Mouse (Mus musculus): Measurements from ENCODE around the gene Leo1.
"Not testable (repeated sequence)": the region's sequence is repeated elsewhere in the genome, so short reads cannot be mapped to it uniquely, and the experiment has no call there.

The Leo1 gene

DNA sequence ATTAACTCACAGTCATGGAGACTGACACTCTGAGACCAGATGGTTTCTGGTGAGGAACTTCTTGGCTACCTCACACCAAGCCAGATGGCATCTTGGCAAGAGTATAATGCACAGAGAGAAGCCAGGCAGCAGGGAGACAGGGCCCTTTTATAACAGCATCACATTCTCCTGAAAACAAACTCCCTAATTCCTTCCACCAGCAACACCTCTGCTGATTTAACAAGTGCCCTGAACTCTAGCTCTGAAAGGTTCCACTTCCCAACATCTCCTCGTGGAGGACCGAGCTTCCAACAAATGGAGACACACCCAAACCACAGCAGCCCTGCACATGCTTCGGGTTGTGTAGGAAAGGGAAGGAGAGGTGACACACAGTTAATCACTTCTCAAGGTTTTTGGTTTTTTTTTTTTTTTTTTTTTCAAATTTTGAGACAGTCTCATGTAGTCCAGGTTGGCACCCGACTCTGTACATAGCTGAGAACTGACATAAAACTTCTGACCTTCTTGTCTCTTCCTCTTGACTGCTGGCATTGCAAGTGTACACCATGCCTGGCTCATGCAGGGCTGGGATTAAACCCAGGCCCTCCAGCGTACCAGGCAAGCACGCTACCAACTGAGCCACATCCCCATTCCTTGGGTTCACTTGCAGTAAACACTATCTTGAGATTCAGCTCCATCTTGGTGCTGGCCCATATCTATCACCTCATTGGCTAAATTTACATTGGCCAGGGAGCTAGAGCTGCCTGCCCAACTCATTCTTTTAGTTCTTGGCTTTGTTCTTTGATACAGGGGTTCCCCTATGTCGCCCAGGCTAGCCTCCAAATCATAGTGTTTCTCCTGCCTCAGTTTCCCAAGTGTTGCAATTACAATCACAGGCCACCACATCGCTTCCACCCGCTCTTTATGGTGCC, 13.7 kb upstream of the Leo1 start:
- DNase-seq = no peak

DNA sequence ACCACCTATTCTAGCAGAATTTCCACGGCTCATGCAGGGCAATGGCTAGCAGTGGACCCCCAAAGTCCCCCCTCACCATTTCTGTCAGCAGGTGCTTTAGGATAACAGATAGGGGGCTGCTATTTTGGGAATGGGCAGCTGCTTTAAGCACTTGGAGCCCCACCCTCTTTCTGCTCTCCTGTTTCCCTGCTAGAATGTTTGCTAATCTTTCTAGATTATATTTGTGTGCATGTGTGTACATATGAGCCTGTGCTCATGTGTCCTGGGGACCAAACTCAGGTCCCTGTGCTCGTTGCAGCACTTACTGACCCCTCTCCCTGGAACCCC, 13.1 kb upstream of the Leo1 start:
- no peak for DNase-seq

DNA sequence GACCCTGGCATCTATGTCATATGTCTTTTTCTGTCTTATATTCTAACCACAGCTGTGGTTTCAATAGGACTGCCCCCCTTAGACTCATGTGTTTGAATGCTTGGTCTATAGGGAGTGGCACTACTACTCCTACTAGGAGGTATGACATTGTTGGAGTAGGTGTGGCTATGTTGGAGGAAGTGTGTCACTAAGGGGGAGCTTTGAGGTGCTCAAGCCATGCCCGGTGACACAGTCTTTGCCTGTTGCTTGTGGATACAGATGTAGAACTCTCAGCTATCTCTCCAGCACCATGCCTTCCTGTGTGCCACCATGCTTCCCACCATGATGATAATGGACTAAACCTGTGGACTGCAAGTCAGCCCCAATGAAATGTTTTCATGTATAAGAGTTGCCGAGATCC, 12.3 kb upstream of the Leo1 start:
- DNase-seq = no peak

DNA sequence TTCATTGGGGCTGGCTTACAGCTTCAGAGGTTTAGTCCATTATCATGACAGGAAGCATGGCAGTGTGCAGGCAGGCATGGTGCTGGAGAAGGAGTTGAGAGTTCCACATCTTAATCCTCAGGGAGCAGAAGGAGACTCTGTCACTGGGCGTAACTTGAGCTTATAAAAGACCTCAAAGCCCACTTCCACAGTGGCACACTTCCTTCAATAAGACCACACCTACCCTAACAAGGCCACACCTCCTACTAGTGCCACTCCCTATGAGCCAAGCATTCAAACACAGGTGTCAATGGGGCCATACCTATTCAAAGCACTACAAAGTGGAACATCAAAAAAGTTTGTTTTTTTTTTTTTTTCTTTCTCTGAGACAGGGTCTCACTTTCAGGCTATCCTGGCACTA, 11.7 kb upstream of the Leo1 start:
- DNase-seq = no peak

DNA sequence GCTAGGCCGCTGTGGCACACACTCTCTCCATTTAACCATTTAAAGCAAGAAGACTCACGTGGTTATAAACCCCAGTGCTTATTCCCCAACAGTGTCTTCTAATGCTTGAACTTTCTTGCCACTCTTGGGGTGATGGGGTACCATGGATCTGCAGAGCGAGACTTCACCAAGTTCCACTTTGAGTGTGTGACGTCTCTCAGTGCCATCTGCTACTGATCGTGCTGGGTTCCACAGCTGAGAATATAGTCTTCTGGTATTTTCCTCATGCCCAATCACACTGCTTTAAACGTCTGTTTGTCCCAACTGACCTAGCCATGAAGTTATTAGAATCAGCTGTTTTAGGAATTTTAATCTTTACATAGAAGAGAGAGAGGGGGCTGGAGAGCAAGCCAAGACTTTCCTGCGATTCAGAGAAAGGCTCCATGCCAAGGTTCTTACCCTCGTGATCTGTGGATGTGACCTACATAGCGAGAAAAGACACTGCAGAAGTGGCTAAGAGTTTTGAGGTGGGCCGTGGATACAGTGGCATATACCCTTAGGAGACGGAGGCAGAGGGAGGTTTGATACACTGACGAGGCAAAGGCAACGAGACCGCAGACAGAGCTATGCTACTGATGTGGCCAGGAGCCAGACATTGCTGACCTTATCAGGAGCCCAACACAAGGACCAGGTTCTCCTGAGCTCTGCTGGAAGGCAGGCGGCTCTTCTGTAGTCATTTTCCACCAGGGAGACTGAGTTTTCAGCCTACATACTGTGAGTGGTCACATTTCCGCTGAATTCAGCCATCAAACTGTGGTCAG, 10.3 kb upstream of the Leo1 start:
- no peak for DNase-seq

DNA sequence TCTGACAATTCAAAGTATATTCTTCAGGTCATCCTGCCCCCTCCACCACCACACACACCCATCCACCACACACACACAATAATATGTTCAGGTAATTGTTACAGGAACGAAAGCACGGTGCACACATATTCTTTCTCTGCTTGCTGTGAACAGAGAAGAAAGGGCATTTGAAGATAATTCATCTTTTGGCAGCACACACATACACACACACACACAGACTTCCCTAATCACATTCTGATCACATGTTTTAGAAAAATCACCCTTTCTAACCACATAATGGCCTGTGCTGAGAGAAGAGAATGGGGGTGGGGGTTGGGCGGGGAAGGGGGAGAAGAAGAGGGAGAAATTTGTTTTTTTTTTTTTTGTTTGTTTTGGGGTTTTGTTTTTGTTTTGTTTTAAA, 8.6 kb upstream of the Leo1 start:
- no peak for DNase-seq

DNA sequence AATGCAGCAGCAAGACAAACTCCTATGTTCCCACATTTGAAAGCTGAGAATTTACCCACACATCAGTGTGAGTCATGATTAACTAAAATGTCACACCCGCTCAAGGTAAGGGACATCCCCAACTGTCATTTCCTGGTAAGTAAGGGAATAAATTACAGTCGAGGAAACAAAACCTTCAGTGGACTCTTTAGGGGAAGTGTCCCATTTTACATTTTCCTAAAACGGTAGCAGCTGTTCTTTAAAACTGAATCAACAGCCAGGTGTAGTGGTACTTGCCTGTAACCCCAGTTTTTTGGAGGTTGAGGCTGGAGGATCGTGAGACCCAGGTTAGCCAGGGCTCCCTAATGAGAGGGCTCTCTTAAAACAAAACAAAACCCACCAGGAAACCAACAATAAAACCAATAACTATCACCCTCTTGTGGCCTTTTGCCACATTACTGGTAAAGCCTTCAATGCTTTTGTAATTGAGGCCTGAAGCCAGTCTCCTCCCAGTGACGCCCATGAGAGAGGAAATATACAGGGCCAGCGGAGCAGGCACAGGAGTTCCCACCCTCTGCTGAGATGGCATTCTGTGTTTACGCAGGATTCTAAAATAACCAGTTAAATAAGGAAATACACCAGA, 7.0 kb upstream of the Leo1 start:
- peak; percentile 72 to 73 for DNase-seq

DNA sequence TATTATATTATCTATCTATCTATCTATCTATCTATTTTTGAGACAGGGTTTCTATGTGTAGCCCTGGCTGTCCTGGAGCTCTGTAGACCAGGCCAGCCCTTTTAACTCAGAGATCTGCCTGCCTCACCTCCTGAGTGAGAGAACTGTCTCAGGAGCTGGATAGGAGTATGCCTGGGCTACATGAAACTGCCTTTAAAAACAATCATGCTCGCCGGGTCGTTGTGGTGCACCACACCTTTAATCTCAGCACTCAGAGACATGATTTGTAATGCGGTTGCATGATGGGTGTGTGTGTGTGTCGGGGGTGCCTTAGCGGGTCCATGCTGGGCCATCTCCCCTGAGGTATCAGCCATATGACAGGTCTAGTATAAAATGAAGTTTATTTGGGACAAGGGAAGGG, 6.5 kb upstream of the Leo1 start:
- DNase-seq = no peak

DNA sequence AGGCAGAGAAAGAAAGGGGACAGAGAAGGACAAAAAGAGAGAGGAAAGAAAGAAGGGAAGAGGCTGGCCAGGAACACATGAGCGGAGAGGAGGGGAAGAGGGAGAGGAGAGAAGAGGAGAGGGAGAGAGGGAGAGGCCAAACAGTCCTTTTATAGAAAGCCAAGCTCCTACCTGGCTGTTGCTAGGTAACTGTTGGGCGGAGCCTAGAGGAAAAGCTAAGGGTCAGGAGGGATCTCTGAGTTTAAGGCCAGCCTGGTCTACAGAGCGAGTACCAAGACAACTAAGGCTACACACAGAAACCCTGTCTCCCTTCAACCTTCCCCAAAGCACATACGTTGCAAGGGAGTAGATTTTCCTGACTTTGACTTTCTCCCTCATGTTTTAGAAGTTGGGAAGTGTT, 6.0 kb upstream of the Leo1 start:
- no peak for DNase-seq

DNA sequence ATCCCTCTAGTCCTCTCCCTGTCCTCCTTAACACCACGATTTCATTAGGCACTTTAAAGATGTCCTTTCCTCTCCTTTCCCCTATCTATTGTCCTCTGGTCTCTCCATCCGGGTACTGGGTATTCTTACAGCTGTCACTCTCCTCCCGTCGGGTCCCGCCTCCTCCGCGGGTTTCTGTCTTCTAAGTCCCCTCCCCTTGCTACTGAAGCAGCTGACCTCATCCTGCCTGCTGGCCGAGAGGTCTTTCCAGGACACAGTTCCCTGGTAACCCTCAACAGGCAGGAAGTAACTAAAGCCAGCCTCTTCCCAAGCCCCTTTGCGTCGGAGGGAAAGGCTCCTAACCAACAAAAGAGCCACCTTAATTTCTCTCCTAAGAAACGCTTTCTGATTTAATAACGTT, 5.4 kb upstream of the Leo1 start:
- DNase-seq = peak; percentile 54 to 55

DNA sequence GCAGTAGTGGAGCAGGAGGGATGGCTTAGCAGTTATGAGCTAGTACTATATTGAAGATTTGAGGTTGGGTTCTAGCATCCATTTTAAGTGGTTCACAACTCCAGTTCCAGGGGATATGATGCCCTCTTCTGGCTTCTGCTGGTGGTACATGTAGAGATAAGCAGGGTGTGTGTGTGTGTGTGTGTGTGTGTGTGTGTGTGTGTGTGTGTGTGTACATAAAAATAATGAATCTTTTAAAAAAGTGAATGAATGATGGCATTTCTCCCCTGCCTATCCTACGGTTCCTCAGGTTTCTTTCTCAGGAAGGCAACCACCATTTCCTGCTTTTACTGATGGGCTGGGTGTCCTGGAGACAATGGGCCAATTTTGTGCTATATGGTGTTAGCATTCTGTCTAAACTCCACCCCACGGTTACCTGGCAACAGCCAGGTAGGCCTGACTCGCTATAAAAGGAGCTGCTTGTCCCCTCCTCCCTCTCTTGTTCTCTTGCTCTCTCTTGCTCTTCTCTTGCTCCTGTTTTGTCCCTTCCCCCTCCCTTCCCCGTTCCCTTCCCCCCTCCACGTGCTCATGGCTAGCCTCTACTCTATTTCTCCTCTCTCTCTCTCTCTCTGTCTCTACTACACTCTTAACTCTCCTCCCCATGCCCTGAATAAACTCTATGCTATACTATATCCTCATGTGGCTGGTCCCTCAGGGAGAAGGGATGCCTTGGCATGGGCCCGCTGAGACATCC, 3.5 kb upstream of the Leo1 start:
- DNase-seq = peak; percentile 81 to 84

DNA sequence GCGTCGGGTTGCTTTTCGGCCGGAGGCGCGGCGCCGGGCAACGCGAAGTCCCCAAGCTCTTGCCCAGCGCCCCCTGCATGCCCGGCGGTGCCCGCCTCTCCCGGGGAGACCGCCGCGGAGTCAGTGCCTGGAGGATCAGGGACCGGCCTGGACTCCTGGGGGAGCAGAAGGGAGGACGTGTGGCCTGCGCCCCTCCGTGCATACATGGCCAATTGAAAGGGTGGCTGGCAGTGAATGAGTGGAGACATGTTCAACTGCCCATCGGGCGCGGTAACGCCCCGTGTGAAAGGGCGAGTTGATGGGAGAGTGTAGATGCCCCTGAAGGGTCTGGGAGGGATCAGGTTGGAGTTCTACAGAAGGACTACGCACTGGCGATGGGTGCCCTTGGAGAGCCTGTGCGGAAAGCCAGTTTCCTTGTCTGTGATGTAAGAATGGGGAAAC, 387 bp downstream of the Leo1 start:
- no peak for DNase-seq

DNA sequence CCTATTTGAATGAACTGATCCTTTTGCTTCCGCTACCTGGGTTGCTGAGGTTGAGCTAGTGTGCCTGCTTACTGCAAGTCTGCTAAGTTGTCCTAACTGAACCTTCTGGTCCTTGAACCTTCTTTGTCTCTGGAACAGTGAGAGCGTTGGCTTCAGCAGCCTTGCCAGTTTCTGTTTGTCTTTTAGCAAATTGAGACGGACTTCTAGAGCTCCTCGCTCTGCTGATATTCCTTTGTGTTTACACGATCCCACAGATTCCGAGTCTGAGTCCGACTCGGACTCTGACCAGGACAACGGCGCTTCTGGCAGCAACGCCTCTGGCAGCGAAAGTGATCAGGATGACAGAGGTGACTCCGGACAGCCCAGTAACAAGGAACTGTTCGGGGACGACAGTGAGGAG, 3.7 kb downstream of the Leo1 start:
- no peak for DNase-seq

DNA sequence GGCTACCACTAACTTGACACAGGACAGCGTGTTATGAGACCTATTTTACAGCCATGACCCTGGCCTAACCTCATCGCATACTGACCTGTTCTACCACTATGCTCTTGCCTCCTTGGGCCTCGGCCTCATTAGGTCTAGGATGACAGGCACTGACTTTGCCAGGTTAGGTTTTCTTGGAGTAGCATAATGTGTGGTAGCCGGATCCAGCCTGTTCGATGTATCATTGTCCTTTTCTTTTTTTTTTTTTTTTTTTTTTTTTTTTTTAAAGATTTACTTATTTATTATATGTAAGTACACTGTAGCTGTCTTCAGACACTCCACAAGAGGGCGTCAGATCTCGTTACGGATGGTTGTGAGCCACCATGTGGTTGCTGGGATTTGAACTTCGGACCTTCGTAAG, 5.2 kb downstream of the Leo1 start:
- DNase-seq = not testable (repeated sequence)

DNA sequence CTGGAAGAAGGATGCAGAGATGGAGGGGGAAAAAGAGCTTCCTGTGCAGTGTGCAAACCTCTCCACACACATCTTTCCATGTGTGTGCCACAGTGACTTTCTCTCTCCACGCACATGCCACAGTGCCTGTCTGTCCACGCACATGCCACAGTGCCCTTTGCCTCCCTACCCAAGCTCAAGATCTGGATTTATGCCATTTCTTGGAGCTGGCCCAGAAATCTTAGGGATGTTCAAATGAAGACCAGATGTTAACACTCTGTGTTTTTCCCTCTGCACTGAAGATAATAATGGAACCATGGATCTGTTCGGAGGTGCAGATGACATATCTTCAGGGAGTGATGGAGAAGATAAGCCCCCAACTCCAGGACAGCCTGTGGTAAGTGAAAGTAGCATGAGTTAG, 6.7 kb downstream of the Leo1 start:
- DNase-seq = no peak

DNA sequence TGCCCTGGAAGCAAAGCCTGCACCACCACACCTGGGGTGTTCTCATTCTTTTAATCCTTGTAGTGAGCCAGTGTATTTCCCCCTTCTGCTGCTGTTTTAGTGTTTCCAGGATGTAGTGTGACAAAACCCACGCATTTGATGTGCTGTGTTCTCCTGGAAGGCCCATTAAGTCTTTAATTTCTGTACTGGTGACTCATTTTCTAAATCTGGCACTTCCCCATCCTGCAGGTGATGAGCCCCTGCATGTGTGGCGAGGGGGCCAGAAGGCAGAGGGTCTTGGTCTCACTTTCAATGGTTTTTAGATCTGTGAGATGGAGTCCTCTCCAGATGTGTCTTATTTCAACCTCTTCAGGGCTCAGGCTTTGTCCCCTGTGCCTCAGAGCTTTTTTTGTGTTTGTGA, 12.7 kb downstream of the Leo1 start:
- no peak for DNase-seq

DNA sequence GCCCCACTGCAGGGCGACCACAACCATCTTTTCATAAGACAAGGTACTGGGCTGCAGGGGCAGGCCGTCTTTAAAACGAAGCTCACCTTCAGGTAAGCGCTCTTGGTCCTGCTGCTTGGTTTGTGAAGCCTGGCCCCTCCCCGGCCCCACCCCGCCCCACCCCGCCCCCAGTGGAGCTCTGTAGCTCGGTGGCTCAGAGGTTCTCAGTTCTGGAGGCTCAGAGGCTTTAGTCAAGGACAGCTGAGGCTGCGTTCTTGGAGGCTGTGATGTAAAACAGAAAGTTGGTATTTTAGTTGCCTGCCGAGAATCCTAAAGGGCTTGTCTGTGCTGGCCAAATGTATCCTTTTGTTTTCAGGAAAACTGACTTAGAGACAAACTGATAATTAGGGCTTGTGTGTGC, 14.4 kb downstream of the Leo1 start:
- DNase-seq = no peak

DNA sequence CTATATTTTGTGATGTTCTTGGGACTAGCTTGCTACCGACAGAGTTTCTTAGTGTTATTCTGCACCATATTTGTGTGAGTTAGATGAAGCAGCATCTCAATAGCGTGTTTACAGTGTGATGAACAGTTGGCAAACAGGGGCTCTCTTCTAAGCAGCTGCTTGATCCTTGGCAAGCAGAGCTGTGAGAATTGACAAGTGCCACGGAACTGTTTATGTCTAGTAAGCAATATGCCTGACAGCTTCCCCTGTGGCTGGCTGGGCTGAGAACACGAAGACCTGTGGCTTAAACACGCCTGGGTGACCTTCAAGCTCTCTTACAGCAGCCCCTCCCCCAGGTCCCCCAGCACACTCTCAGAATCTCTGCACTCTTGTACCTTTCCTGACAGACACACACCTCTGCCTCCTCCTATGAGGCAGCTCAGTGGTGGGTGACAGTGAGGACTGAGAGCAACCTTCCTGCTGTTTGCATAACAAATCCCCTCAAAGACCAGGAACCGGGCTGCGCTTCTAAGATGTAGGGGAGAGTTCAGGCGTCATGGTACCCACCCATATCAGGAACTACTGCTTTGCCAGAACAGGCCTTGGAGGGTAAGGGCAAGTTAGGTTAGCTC, 21.8 kb downstream of the Leo1 start:
- no peak for DNase-seq

DNA sequence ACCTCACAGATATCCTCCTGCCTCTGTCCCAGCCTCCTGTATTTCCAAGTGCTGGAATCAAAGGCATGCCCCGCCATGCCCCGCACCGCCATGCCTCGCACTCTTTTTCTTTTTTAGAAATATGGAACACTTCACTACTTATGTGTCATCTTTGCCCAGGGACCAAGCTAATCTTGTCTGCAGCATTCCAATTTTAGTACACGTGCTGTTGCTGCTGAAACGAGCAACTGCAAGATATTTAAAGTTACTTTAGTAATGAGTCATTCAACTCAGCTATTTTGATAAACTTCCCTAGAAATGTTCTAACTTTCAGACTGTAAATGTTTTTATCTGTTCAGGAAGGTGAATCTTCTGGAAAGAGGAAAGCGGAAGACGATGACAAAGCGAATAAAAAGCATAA, 24.5 kb downstream of the Leo1 start:
- no peak for DNase-seq

DNA sequence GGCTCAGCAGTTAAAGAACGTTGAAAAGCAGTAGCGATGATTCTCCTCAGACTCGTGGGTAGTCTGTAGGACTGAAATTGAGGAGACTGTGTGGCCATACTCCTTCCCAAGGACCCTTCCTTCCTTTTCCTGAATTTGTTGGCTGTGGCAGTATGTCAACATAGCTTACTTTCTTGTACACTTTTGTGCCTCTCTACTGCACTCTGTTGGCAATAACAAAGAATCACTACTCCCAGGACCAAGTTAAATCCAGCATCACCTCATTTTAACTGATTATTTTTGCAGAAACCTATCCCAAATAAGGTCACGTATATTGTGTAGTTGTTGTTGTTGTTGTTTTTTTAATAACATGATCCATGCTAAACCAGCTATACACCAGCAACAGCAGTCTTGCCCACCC, 25.3 kb downstream of the Leo1 start:
- DNase-seq = no peak

DNA sequence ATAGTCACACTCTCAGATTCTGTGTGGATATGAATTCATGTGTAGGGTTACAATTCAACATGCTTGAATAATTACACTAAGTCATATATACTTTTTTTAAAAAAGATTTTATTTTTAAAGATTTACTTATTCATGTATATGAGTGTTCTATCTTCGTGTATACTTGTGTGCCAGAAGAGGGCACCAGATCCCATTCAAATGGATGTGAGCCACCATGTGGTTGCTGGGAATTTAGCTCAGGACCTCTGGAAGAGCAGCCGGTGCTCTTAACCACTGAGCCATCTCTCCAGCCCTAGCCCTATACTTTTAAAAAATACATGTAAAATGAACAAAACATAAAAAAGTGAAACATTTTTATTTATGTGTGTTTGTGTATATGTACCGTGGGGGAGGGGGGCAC, 26.3 kb downstream of the Leo1 start:
- no peak for DNase-seq

DNA sequence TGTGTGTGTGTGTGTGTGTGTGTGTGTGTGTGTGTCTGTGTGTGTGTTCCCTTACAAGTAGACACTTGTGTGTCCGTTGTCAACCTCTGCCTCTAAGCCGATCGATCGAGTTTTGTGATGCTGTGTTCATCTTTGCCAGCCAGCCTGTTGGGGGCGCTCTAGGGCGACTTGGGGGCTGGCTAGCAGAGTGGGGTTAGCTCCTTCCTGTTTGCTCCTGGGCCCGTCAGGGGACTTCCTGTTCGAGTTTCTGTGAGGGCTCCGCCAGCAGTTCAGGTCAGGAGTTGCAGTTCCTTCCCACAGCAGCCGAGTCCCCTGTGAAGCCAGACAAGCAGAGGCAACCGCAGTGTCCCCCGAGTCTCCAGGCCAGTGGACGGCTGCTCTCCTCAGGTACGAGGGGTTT, 27.0 kb downstream of the Leo1 start:
- DNase-seq = peak; percentile 58 to 61

DNA sequence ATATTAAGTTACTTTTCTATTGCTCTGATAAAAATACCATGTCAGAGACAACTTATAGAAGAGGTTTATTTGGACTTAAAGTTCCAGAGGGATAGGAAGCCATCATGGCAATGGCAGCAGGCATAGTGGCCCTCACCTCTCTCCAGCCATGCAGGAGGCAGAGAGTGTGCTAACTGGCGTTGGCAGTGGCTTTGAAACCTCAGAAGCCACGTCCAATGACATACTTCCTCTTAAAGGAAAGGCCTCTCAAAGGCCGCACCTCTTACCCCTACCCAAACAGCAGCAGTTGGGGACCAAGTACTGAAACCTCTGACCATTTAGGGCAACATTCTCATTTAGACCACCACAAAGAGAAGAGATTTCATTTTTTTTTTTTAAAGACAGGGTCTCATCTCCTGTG, 35.9 kb downstream of the Leo1 start:
- no peak for DNase-seq

Measured in B cell, adult 2 months (primary cell).